Mouse (Mus musculus) hindbrain, embryonic 13.5 days (tissue): ENCODE results near the gene Dusp10. TPM values are rescaled to one million over a fixed set of nuclear protein-coding genes. Genes with fewer than 3 reads are reported as not detected.

Source experiments
- ATAC-seq: fragments of 200-750 bp; cut with Nextera tagmentation; 2 replicates; pipeline ENCODE4 v1.8.0; 2017; ENCODE audit warnings: moderate TSS enrichment; ENCODE audit not compliant: low FRiP score
- H3K27ac ChIP-seq: fragments of 300-500 bp; sonication (generic); 2 replicates; pipeline ENCODE4 v1.5.1; 2015; ENCODE audit warnings: inconsistent platforms, mild to moderate bottlenecking, moderate library complexity
- H3K27me3 ChIP-seq: fragments of 300-500 bp; sonication (generic); 2 replicates; pipeline ENCODE4 v1.6.1; 2015; ENCODE audit warnings: mild to moderate bottlenecking, inconsistent platforms
- H3K36me3 ChIP-seq: fragments of 300-500 bp; sonication (generic); 2 replicates; pipeline ENCODE4 v1.6.1; 2015; ENCODE audit warnings: mild to moderate bottlenecking, inconsistent platforms
- H3K4me1 ChIP-seq: fragments of 300-500 bp; sonication (generic); replicated peaks from 2 replicates; pipeline ENCODE4 v1.6.1; 2015; ENCODE audit warnings: inconsistent platforms
- H3K4me2 ChIP-seq: fragments of 300-500 bp; sonication (generic); 2 replicates; pipeline ENCODE4 v1.6.1; 2015; ENCODE audit warnings: inconsistent platforms, mild to moderate bottlenecking, moderate library complexity
- H3K4me3 ChIP-seq: fragments of 300-500 bp; sonication (generic); 2 replicates; pipeline ENCODE4 v1.5.1; 2015; ENCODE audit warnings: mild to moderate bottlenecking, inconsistent platforms
- H3K9ac ChIP-seq: fragments of 300-500 bp; sonication (generic); 2 replicates; pipeline ENCODE4 v1.6.1; 2015; ENCODE audit warnings: mild to moderate bottlenecking, inconsistent platforms
- H3K9me3 ChIP-seq: fragments of 300-500 bp; sonication (generic); 2 replicates; pipeline ENCODE4 v1.6.1; 2016; ENCODE audit warnings: inconsistent platforms
- WGBS: fragments of 180-500 bp; shearing (Covaris S2); methylation state at CpG from one replicate; pipeline ENCODE4 v1.1.7; 2015; 5-methylcytosine and 5-hydroxymethylcytosine counted together
- polyA plus RNA-seq: library from polyadenylated mRNA; unstranded; fragments of >200 nt; fragmentation: Nextera tagmentation; extraction: Ambion mirVana; gene quantifications from 2 replicates; pipeline ENCODE4 v1.2.1, GENCODE M21; 2015

Gene Dusp10
- polyA plus RNA-seq, 1 experiment from 2014 or later, result 4.7 TPM

GRCm38 (mm10) chr1:184061901-184062300, 48.8 kb downstream of the Dusp10 start:
- H3K4me2 ChIP-seq, result no peak overlapping the region
- no peaks in the 10 kb centered on the region for H3K36me3 ChIP-seq
- WGBS, result 84% methylated on average over 1 of the region's 1 CpGs
- ATAC-seq, result no peak
- no peak overlapping the region for H3K27ac ChIP-seq
- H3K27me3 ChIP-seq, result no peaks in the 10 kb centered on the region
- no peaks in the 10 kb centered on the region for H3K9me3 ChIP-seq
- no peak overlapping the region for H3K9ac ChIP-seq
- peaks cover 16% of the 10 kb centered on the region for H3K4me1 ChIP-seq
- no peak overlapping the region for H3K4me3 ChIP-seq

- H3K4me2 ChIP-seq, result no peak overlapping the region
- ATAC-seq, result no peak
- peaks cover 5% of the 10 kb centered on the region for H3K36me3 ChIP-seq
- H3K27me3 ChIP-seq, result no peaks in the 10 kb centered on the region
- WGBS, result 80% methylated on average over 7 of the region's 7 CpGs
- H3K9me3 ChIP-seq, result no peaks in the 10 kb centered on the region
- no peak overlapping the region for H3K27ac ChIP-seq
- no peak overlapping the region for H3K4me3 ChIP-seq
- peaks cover 18% of the 10 kb centered on the region for H3K4me1 ChIP-seq
- H3K9ac ChIP-seq, result no peak overlapping the region
These were observed 51.2 kb downstream of the Dusp10 start for GRCm38 (mm10) chr1:184064306-184064705.

GRCm38 (mm10) chr1:184065589-184066361, 52.7 kb downstream of the Dusp10 start:
- Histone ChIP-seq H3K9me3 (no peaks in the 10 kb centered on the region), H3K4me3 (no peak overlapping the region), H3K4me1 (peaks cover 18% of the 10 kb centered on the region), H3K9ac (no peak overlapping the region), H3K36me3 (peaks cover 10% of the 10 kb centered on the region), H3K27me3 (no peaks in the 10 kb centered on the region), H3K27ac (peak overlapping the region; percentile 66; the same call in 1 of the 2 replicates), H3K4me2 (no peak overlapping the region)
- ATAC-seq, result peak; percentile 71
- 53% methylated on average over 13 of the region's 13 CpGs for WGBS

- Histone ChIP-seq H3K4me1 (peaks cover 18% of the 10 kb centered on the region), H3K4me2 (no peak overlapping the region), H3K27ac (peak overlapping the region; percentile 66), H3K27me3 (no peaks in the 10 kb centered on the region), H3K9ac (no peak overlapping the region), H3K9me3 (no peaks in the 10 kb centered on the region), H3K36me3 (peaks cover 12% of the 10 kb centered on the region), H3K4me3 (no peak overlapping the region)
- 49% methylated on average over 11 of the region's 11 CpGs for WGBS
- ATAC-seq, result peak; percentile 72; the same call in 1 of the 2 replicates
These were observed 53.6 kb downstream of the Dusp10 start for GRCm38 (mm10) chr1:184066460-184067287.

- H3K9ac ChIP-seq, result no peak overlapping the region
- ATAC-seq, result no peak
These were observed 54.8 kb downstream of the Dusp10 start for GRCm38 (mm10) chr1:184067704-184068558.

GRCm38 (mm10) chr1:184068971-184069370, 55.9 kb downstream of the Dusp10 start:
- Histone ChIP-seq H3K9ac (no peak overlapping the region), H3K4me2 (no peak overlapping the region), H3K27me3 (no peaks in the 10 kb centered on the region), H3K27ac (no peak overlapping the region), H3K36me3 (peaks cover 21% of the 10 kb centered on the region), H3K4me3 (no peak overlapping the region), H3K4me1 (peaks cover 18% of the 10 kb centered on the region), H3K9me3 (no peaks in the 10 kb centered on the region)
- 99% methylated on average over 12 of the region's 12 CpGs for WGBS
- no peak for ATAC-seq

More at GRCm38 (mm10) chr1:184067704-184068558, 54.8 kb downstream of the Dusp10 start:
- peaks cover 15% of the 10 kb centered on the region for H3K36me3 ChIP-seq
- WGBS, result 94% methylated on average over 18 of the region's 18 CpGs
- H3K4me3 ChIP-seq, result no peak overlapping the region
- no peak overlapping the region for H3K4me2 ChIP-seq
- peaks cover 18% of the 10 kb centered on the region for H3K4me1 ChIP-seq
- no peaks in the 10 kb centered on the region for H3K9me3 ChIP-seq
- H3K27ac ChIP-seq, result no peak overlapping the region
- no peaks in the 10 kb centered on the region for H3K27me3 ChIP-seq

- Histone ChIP-seq H3K36me3 (peaks cover 13% of the 10 kb centered on the region), H3K9me3 (no peaks in the 10 kb centered on the region), H3K9ac (no peak overlapping the region), H3K27me3 (no peaks in the 10 kb centered on the region), H3K4me1 (no peaks in the 10 kb centered on the region), H3K4me2 (no peak overlapping the region), H3K27ac (no peak overlapping the region), H3K4me3 (no peak overlapping the region)
- no peak for ATAC-seq
- 90% methylated on average over 6 of the region's 6 CpGs for WGBS
These were observed 63.0 kb downstream of the Dusp10 start for GRCm38 (mm10) chr1:184076065-184076464.

GRCm38 (mm10) chr1:184076756-184077155, 63.7 kb downstream of the Dusp10 start:
- WGBS, result 80% methylated on average over 2 of the region's 2 CpGs
- Histone ChIP-seq H3K9me3 (no peaks in the 10 kb centered on the region), H3K9ac (no peak overlapping the region), H3K36me3 (peaks cover 13% of the 10 kb centered on the region), H3K4me1 (no peaks in the 10 kb centered on the region), H3K27ac (no peak overlapping the region), H3K4me2 (no peak overlapping the region), H3K27me3 (no peaks in the 10 kb centered on the region), H3K4me3 (no peak overlapping the region)
- no peak for ATAC-seq

- Histone ChIP-seq H3K36me3 (peaks cover under 1% of the 10 kb centered on the region), H3K9me3 (no peaks in the 10 kb centered on the region), H3K9ac (no peak overlapping the region), H3K4me1 (no peaks in the 10 kb centered on the region), H3K27ac (no peak overlapping the region), H3K4me2 (no peak overlapping the region), H3K4me3 (no peak overlapping the region), H3K27me3 (no peaks in the 10 kb centered on the region)
- WGBS, result 93% methylated on average over 3 of the region's 3 CpGs
- no peak for ATAC-seq
These were observed 66.2 kb downstream of the Dusp10 start for GRCm38 (mm10) chr1:184079304-184079703.

GRCm38 (mm10) chr1:184082661-184083060, 69.6 kb downstream of the Dusp10 start:
- Histone ChIP-seq H3K4me1 (no peaks in the 10 kb centered on the region), H3K27ac (no peak overlapping the region), H3K36me3 (no peaks in the 10 kb centered on the region), H3K4me3 (no peak overlapping the region), H3K9me3 (no peaks in the 10 kb centered on the region), H3K9ac (no peak overlapping the region), H3K4me2 (no peak overlapping the region), H3K27me3 (no peaks in the 10 kb centered on the region)
- WGBS, result 79% methylated on average over 3 of the region's 3 CpGs
- ATAC-seq, result no peak

GRCm38 (mm10) chr1:184083166-184083565, 70.1 kb downstream of the Dusp10 start:
- no peak overlapping the region for H3K4me3 ChIP-seq
- H3K27me3 ChIP-seq, result no peaks in the 10 kb centered on the region
- ATAC-seq, result no peak
- H3K4me1 ChIP-seq, result no peaks in the 10 kb centered on the region
- H3K27ac ChIP-seq, result no peak overlapping the region
- H3K4me2 ChIP-seq, result no peak overlapping the region
- WGBS, result 90% methylated on average over 7 of the region's 7 CpGs
- H3K9me3 ChIP-seq, result no peaks in the 10 kb centered on the region
- H3K9ac ChIP-seq, result no peak overlapping the region
- H3K36me3 ChIP-seq, result no peaks in the 10 kb centered on the region

- ATAC-seq, result no peak
These were observed 71.9 kb downstream of the Dusp10 start for GRCm38 (mm10) chr1:184084961-184085360.

More at GRCm38 (mm10) chr1:184084961-184085360, 71.9 kb downstream of the Dusp10 start:
- Histone ChIP-seq H3K4me1 (no peaks in the 10 kb centered on the region), H3K4me3 (no peak overlapping the region), H3K27me3 (no peaks in the 10 kb centered on the region), H3K36me3 (no peaks in the 10 kb centered on the region), H3K4me2 (no peak overlapping the region), H3K9me3 (no peaks in the 10 kb centered on the region), H3K9ac (no peak overlapping the region), H3K27ac (no peak overlapping the region)
- 83% methylated on average over 3 of the region's 3 CpGs for WGBS
